Mouse (Mus musculus): Measurements from ENCODE around the gene Nkx2-3. TPM values are rescaled to one million over a fixed set of nuclear protein-coding genes. Genes with fewer than 3 reads are reported as not detected.

Nkx2-3 gene
- polyA plus RNA-seq, 1 experiment from 2014 or later: 61.3 TPM

GRCm38 (mm10) chr19:43584788-43585187 lies 27.3 kb upstream of the Nkx2-3 start:
- Histone ChIP-seq H3K36me3 (ENCODE audit: control insufficient read depth, insufficient read depth, low read length) (no peaks in the 10 kb centered on the region), H3K27ac (ENCODE audit: low read length) (no peak overlapping the region), H3K9me3 (ENCODE audit: control insufficient read depth, low read length) (0 out of 2 replicates have a peak, but pooled peaks cover 3% of the 10 kb centered on the region), H3K9ac (ENCODE audit: low read depth, low read length) (no peak overlapping the region), H3K4me3 (ENCODE audit: low read length) (peak overlapping the region; percentile 13; the same call in 1 of the 2 replicates), H3K4me2 (ENCODE audit: low read depth, low read length) (peak overlapping the region; percentile 40), H3K27me3 (replicated peaks; ENCODE audit: control insufficient read depth, insufficient read depth, low read length) (peaks cover 21% of the 10 kb centered on the region), H3K4me1 (ENCODE audit: control insufficient read depth, insufficient read depth, low read length) (peaks cover 12% of the 10 kb centered on the region; the same call in 1 of the 2 replicates)
- peak; percentile 71 for ATAC-seq
- 2% methylated on average over 13 of the region's 13 CpGs for WGBS

GRCm38 (mm10) chr19:43592026-43592425 lies 20.1 kb upstream of the Nkx2-3 start:
- no peaks in the 10 kb centered on the region for H3K36me3 ChIP-seq (ENCODE audit: control insufficient read depth, insufficient read depth, low read length)
- H3K9me3 ChIP-seq (ENCODE audit: control insufficient read depth, low read length): 0 out of 2 replicates have a peak, but pooled peaks cover 3% of the 10 kb centered on the region
- no peak overlapping the region for H3K4me3 ChIP-seq (ENCODE audit: low read length)
- no peak overlapping the region for H3K9ac ChIP-seq (ENCODE audit: low read depth, low read length)
- peaks cover 17% of the 10 kb centered on the region; the same call in 1 of the 2 replicates for H3K27me3 ChIP-seq (replicated peaks; ENCODE audit: control insufficient read depth, insufficient read depth, low read length)
- no peak overlapping the region for H3K27ac ChIP-seq (ENCODE audit: low read length)
- ATAC-seq: no peak
- no peak overlapping the region for H3K4me2 ChIP-seq (ENCODE audit: low read depth, low read length)
- H3K4me1 ChIP-seq (ENCODE audit: control insufficient read depth, insufficient read depth, low read length): no peaks in the 10 kb centered on the region
- WGBS: 71% methylated on average over 4 of the region's 4 CpGs

GRCm38 (mm10) chr19:43596981-43597380 lies 15.1 kb upstream of the Nkx2-3 start:
- no peaks in the 10 kb centered on the region for H3K9me3 ChIP-seq (ENCODE audit: control insufficient read depth, low read length)
- no peak overlapping the region for H3K4me3 ChIP-seq (ENCODE audit: low read length)
- no peaks in the 10 kb centered on the region for H3K36me3 ChIP-seq (ENCODE audit: control insufficient read depth, insufficient read depth, low read length)
- peaks cover 15% of the 10 kb centered on the region for H3K4me1 ChIP-seq (ENCODE audit: control insufficient read depth, insufficient read depth, low read length)
- H3K9ac ChIP-seq (ENCODE audit: low read depth, low read length): no peak overlapping the region
- H3K27me3 ChIP-seq (replicated peaks; ENCODE audit: control insufficient read depth, insufficient read depth, low read length): peaks cover 29% of the 10 kb centered on the region
- no peak overlapping the region for H3K27ac ChIP-seq (ENCODE audit: low read length)
- H3K4me2 ChIP-seq (ENCODE audit: low read depth, low read length): no peak overlapping the region
- no peak for ATAC-seq
- WGBS: 38% methylated on average over 5 of the region's 5 CpGs

GRCm38 (mm10) chr19:43598741-43599660 lies 13.1 kb upstream of the Nkx2-3 start:
- peak overlapping the region; percentile 36 for H3K4me3 ChIP-seq (ENCODE audit: low read length)
- 7% methylated on average over 24 of the region's 25 CpGs for WGBS
- 0 out of 2 replicates have a peak, but pooled peaks have one; percentile 25 for ATAC-seq
- no peaks in the 10 kb centered on the region for H3K36me3 ChIP-seq (ENCODE audit: control insufficient read depth, insufficient read depth, low read length)
- H3K9ac ChIP-seq (ENCODE audit: low read depth, low read length): peak overlapping the region; percentile 7
- H3K27me3 ChIP-seq (replicated peaks; ENCODE audit: control insufficient read depth, insufficient read depth, low read length): peaks cover 38% of the 10 kb centered on the region
- H3K27ac ChIP-seq (ENCODE audit: low read length): peak overlapping the region; percentile 78
- peak overlapping the region; percentile 56 for H3K4me2 ChIP-seq (ENCODE audit: low read depth, low read length)
- no peaks in the 10 kb centered on the region for H3K9me3 ChIP-seq (ENCODE audit: control insufficient read depth, low read length)
- H3K4me1 ChIP-seq (ENCODE audit: control insufficient read depth, insufficient read depth, low read length): peaks cover 15% of the 10 kb centered on the region

- WGBS: 2% methylated on average over 27 of the region's 27 CpGs
- Histone ChIP-seq H3K9ac (ENCODE audit: low read depth, low read length) (peak overlapping the region; percentile 7), H3K4me2 (ENCODE audit: low read depth, low read length) (peak overlapping the region; percentile 56), H3K27ac (ENCODE audit: low read length) (peak overlapping the region; percentile 78), H3K9me3 (ENCODE audit: control insufficient read depth, low read length) (no peaks in the 10 kb centered on the region), H3K4me3 (ENCODE audit: low read length) (peak overlapping the region; percentile 36), H3K36me3 (ENCODE audit: control insufficient read depth, insufficient read depth, low read length) (no peaks in the 10 kb centered on the region), H3K27me3 (replicated peaks; ENCODE audit: control insufficient read depth, insufficient read depth, low read length) (peaks cover 44% of the 10 kb centered on the region), H3K4me1 (ENCODE audit: control insufficient read depth, insufficient read depth, low read length) (peaks cover 15% of the 10 kb centered on the region)
- peak; percentile 66 for ATAC-seq
Measured at GRCm38 (mm10) chr19:43599776-43600544, 12.2 kb upstream of the Nkx2-3 start.

- H3K4me1 ChIP-seq (ENCODE audit: control insufficient read depth, insufficient read depth, low read length): peaks cover 17% of the 10 kb centered on the region
- H3K4me2 ChIP-seq (ENCODE audit: low read depth, low read length): peak overlapping the region; percentile 56
- no peaks in the 10 kb centered on the region for H3K36me3 ChIP-seq (ENCODE audit: control insufficient read depth, insufficient read depth, low read length)
- H3K9ac ChIP-seq (ENCODE audit: low read depth, low read length): peak overlapping the region; percentile 50; the same call in 1 of the 2 replicates
- H3K4me3 ChIP-seq (ENCODE audit: low read length): peak overlapping the region; percentile 17; the same call in 1 of the 2 replicates
- no peak for ATAC-seq
- peaks cover 39% of the 10 kb centered on the region for H3K27me3 ChIP-seq (replicated peaks; ENCODE audit: control insufficient read depth, insufficient read depth, low read length)
- WGBS: 13% methylated on average over 33 of the region's 33 CpGs
- H3K27ac ChIP-seq (ENCODE audit: low read length): peak overlapping the region; percentile 78; the same call in 1 of the 2 replicates
- H3K9me3 ChIP-seq (ENCODE audit: control insufficient read depth, low read length): no peaks in the 10 kb centered on the region
Measured at GRCm38 (mm10) chr19:43600545-43601331, 11.4 kb upstream of the Nkx2-3 start.

GRCm38 (mm10) chr19:43601440-43601839 lies 10.7 kb upstream of the Nkx2-3 start:
- ATAC-seq: no peak
- Histone ChIP-seq H3K4me3 (ENCODE audit: low read length) (peak overlapping the region; percentile 1; the same call in 1 of the 2 replicates), H3K4me2 (ENCODE audit: low read depth, low read length) (peak overlapping the region; percentile 56), H3K9me3 (ENCODE audit: control insufficient read depth, low read length) (no peaks in the 10 kb centered on the region), H3K9ac (ENCODE audit: low read depth, low read length) (0 out of 2 replicates have a peak overlapping the region, but pooled peaks have one; percentile 50), H3K36me3 (ENCODE audit: control insufficient read depth, insufficient read depth, low read length) (no peaks in the 10 kb centered on the region), H3K4me1 (ENCODE audit: control insufficient read depth, insufficient read depth, low read length) (peaks cover 21% of the 10 kb centered on the region), H3K27me3 (replicated peaks; ENCODE audit: control insufficient read depth, insufficient read depth, low read length) (peaks cover 38% of the 10 kb centered on the region), H3K27ac (ENCODE audit: low read length) (0 out of 2 replicates have a peak overlapping the region, but pooled peaks have one; percentile 10)
- 11% methylated on average over 27 of the region's 27 CpGs for WGBS

- ATAC-seq: no peak
Measured at GRCm38 (mm10) chr19:43601996-43602590, 10.0 kb upstream of the Nkx2-3 start.

More at GRCm38 (mm10) chr19:43601996-43602590, 10.0 kb upstream of the Nkx2-3 start:
- no peaks in the 10 kb centered on the region for H3K9me3 ChIP-seq (ENCODE audit: control insufficient read depth, low read length)
- H3K4me2 ChIP-seq (ENCODE audit: low read depth, low read length): peak overlapping the region; percentile 56; the same call in 1 of the 2 replicates
- peaks cover 21% of the 10 kb centered on the region for H3K4me1 ChIP-seq (ENCODE audit: control insufficient read depth, insufficient read depth, low read length)
- WGBS: 31% methylated on average over 12 of the region's 12 CpGs
- no peak overlapping the region for H3K4me3 ChIP-seq (ENCODE audit: low read length)
- H3K27me3 ChIP-seq (replicated peaks; ENCODE audit: control insufficient read depth, insufficient read depth, low read length): peaks cover 40% of the 10 kb centered on the region
- peak overlapping the region; percentile 39; the same call in 1 of the 2 replicates for H3K27ac ChIP-seq (ENCODE audit: low read length)
- H3K36me3 ChIP-seq (ENCODE audit: control insufficient read depth, insufficient read depth, low read length): no peaks in the 10 kb centered on the region
- H3K9ac ChIP-seq (ENCODE audit: low read depth, low read length): no peak overlapping the region

Measured in intestine, embryonic 16.5 days (tissue).